Mouse (Mus musculus) CH12.LX (cell line): ENCODE results near the gene Atp6v0c. TPM values are rescaled to one million over a fixed set of nuclear protein-coding genes. Genes with fewer than 3 reads are reported as not detected.

ENCODE experiments used
- DNase-seq: peaks from one replicate; pipeline ENCODE4 v3.0.0-alpha.2; 2013; ENCODE audit errors: extremely low read depth
- H3K27ac ChIP-seq: 2 replicates; pipeline ENCODE4 v1.5.1; 2012; ENCODE audit warnings: low read depth, mild to moderate bottlenecking, control low read depth, moderate library complexity; ENCODE audit not compliant: insufficient read depth
- H3K27me3 ChIP-seq: replicated peaks from 2 replicates; pipeline ENCODE3; 2012; ENCODE audit warnings: inconsistent platforms
- H3K36me3 ChIP-seq, 2 experiments: replicated peaks in 1 of 2; 2 replicates each; pipeline versions ENCODE3 to v1.6.1; 2012; ENCODE audit warnings: inconsistent platforms in 1 of 2, low read length in 1 of 2, mild to moderate bottlenecking in 1 of 2, mixed read lengths in 1 of 2, moderate library complexity in 1 of 2; ENCODE audit not compliant: control insufficient read depth in 1 of 2, insufficient read depth in 1 of 2
- H3K4me1 ChIP-seq, 2 experiments: 2 replicates each; pipeline ENCODE4 v1.6.1; 2012; ENCODE audit warnings: inconsistent platforms in 1 of 2, moderate library complexity in 1 of 2; ENCODE audit not compliant: insufficient read depth in 2 of 2, control insufficient read depth in 1 of 2
- H3K4me2 ChIP-seq: 2 replicates; pipeline ENCODE4 v1.6.1; 2012; ENCODE audit warnings: low read depth, mild to moderate bottlenecking, control low read depth; ENCODE audit not compliant: poor library complexity, insufficient read depth, severe bottlenecking
- H3K4me3 ChIP-seq, 3 experiments: fragments of 150-350 bp in 1 of 3; sonication (generic) in 1 of 3; replicated peaks in 1 of 3; 2 replicates each; pipeline versions ENCODE3 to v1.5.1; 2011 to 2012; ENCODE audit warnings: low read depth in 2 of 3, low read length in 2 of 3, mild to moderate bottlenecking in 2 of 3, moderate library complexity in 2 of 3, control low read depth in 1 of 3, improper control_type of control experiment in 1 of 3, inconsistent platforms in 1 of 3, mixed read lengths in 1 of 3; ENCODE audit not compliant: poor library complexity in 1 of 3
- H3K79me2 ChIP-seq: replicated peaks from 2 replicates; pipeline ENCODE4 v1.6.1; 2012; ENCODE audit warnings: mild to moderate bottlenecking, moderate library complexity; ENCODE audit not compliant: control insufficient read depth, poor library complexity, insufficient read depth, severe bottlenecking; ENCODE audit errors: extremely low read depth
- H3K9ac ChIP-seq: 2 replicates; pipeline ENCODE4 v1.6.1; 2012; ENCODE audit warnings: low read depth, mild to moderate bottlenecking, control low read depth, moderate library complexity; ENCODE audit not compliant: insufficient read depth
- H3K9me3 ChIP-seq: replicated peaks from 2 replicates; pipeline ENCODE3; 2012; ENCODE audit warnings: low read length, inconsistent platforms, mixed read lengths
- BHLHE40 ChIP-seq: IDR thresholded peaks from 2 replicates; pipeline ENCODE4 v1.6.1; 2011; ENCODE audit warnings: mild to moderate bottlenecking, low read depth, low read length, improper control_type of control experiment
- CHD1 ChIP-seq: IDR thresholded peaks from 2 replicates; pipeline ENCODE4 v1.6.1; 2012; ENCODE audit warnings: low read depth, low read length, improper control_type of control experiment, inconsistent platforms
- CHD2 ChIP-seq: IDR thresholded peaks from 2 replicates; pipeline ENCODE4 v1.6.1; 2011; ENCODE audit warnings: low read length, improper control_type of control experiment
- CTCF ChIP-seq, 2 experiments: IDR thresholded peaks in 1 of 2; conservative IDR thresholded peaks in 1 of 2; 2 replicates each; pipeline ENCODE4 v1.5.1; 2011 to 2012; ENCODE audit warnings: low read depth in 2 of 2, low read length in 2 of 2, improper control_type of control experiment in 1 of 2, inconsistent platforms in 1 of 2, mild to moderate bottlenecking in 1 of 2, moderate library complexity in 1 of 2
- E2F4 ChIP-seq: IDR thresholded peaks from 2 replicates; pipeline ENCODE4 v1.6.1; 2011; ENCODE audit warnings: low read depth, low read length, improper control_type of control experiment; ENCODE audit not compliant: insufficient replicate concordance
- ELF1 ChIP-seq: IDR thresholded peaks from 2 replicates; pipeline ENCODE4 v1.6.1; 2014; ENCODE audit warnings: low read depth, mild to moderate bottlenecking, inconsistent platforms, low read length, improper control_type of control experiment
- EP300 ChIP-seq: IDR thresholded peaks from 2 replicates; pipeline ENCODE4 v1.6.1; 2011; ENCODE audit warnings: low read length, improper control_type of control experiment
- GABPA ChIP-seq: IDR thresholded peaks from 2 replicates; pipeline ENCODE4 v1.6.1; 2012; ENCODE audit warnings: low read depth, low read length, improper control_type of control experiment, inconsistent platforms; ENCODE audit not compliant: insufficient replicate concordance
- IRF4 ChIP-seq: IDR thresholded peaks from 2 replicates; pipeline ENCODE4 v1.6.1; 2014; ENCODE audit warnings: low read depth, mild to moderate bottlenecking, inconsistent platforms, low read length, improper control_type of control experiment
- JUND ChIP-seq: conservative IDR thresholded peaks from 2 replicates; pipeline ENCODE4 v1.6.1; 2011; ENCODE audit warnings: low read depth, low read length, improper control_type of control experiment
- KAT2A ChIP-seq: IDR thresholded peaks from 2 replicates; pipeline ENCODE4 v1.6.1; 2012; ENCODE audit warnings: low read length, improper control_type of control experiment, inconsistent platforms; ENCODE audit not compliant: insufficient replicate concordance
- MAFK ChIP-seq: IDR thresholded peaks from 2 replicates; pipeline ENCODE4 v1.6.1; 2011; ENCODE audit warnings: low read length, improper control_type of control experiment; ENCODE audit not compliant: insufficient replicate concordance
- MAX ChIP-seq: IDR thresholded peaks from 2 replicates; pipeline ENCODE4 v1.6.1; 2011; ENCODE audit warnings: low read length, improper control_type of control experiment
- MAZ ChIP-seq: IDR thresholded peaks from 2 replicates; pipeline ENCODE4 v1.6.1; 2012; ENCODE audit warnings: low read depth, mild to moderate bottlenecking, inconsistent platforms, low read length, improper control_type of control experiment, moderate library complexity
- MEF2A ChIP-seq: IDR thresholded peaks from 2 replicates; pipeline ENCODE4 v1.6.1; 2014; ENCODE audit warnings: low read depth, mild to moderate bottlenecking, inconsistent platforms, low read length, improper control_type of control experiment, borderline replicate concordance
- MXI1 ChIP-seq: IDR thresholded peaks from 2 replicates; pipeline ENCODE4 v1.6.1; 2011; ENCODE audit warnings: mild to moderate bottlenecking, low read depth, low read length, improper control_type of control experiment
- NRF1 ChIP-seq: IDR thresholded peaks from 2 replicates; pipeline ENCODE4 v1.6.1; 2014; ENCODE audit warnings: low read depth, mild to moderate bottlenecking, inconsistent platforms, low read length, improper control_type of control experiment, moderate library complexity
- POLR2A ChIP-seq: IDR thresholded peaks from 2 replicates; pipeline ENCODE4 v1.6.1; 2011; ENCODE audit warnings: low read depth, mild to moderate bottlenecking, improper control_type of control experiment, low read length
- RAD21 ChIP-seq: IDR thresholded peaks from 2 replicates; pipeline ENCODE4 v1.6.1; 2011; ENCODE audit warnings: low read depth, mild to moderate bottlenecking, low read length, improper control_type of control experiment, moderate library complexity
- SIN3A ChIP-seq: IDR thresholded peaks from 2 replicates; pipeline ENCODE4 v1.6.1; 2012; ENCODE audit warnings: low read length, improper control_type of control experiment, inconsistent platforms
- SMC3 ChIP-seq: IDR thresholded peaks from 2 replicates; pipeline ENCODE4 v1.6.1; 2011; ENCODE audit warnings: low read depth, low read length, improper control_type of control experiment
- TBP ChIP-seq: conservative IDR thresholded peaks from 2 replicates; pipeline ENCODE4 v1.6.1; 2011; ENCODE audit warnings: low read depth, low read length, improper control_type of control experiment
- UBTF ChIP-seq: IDR thresholded peaks from 2 replicates; pipeline ENCODE4 v1.6.1; 2012; ENCODE audit warnings: low read depth, mild to moderate bottlenecking, inconsistent platforms, low read length, improper control_type of control experiment, moderate library complexity
- USF1 ChIP-seq: IDR thresholded peaks from 2 replicates; pipeline ENCODE4 v1.6.1; 2014; ENCODE audit warnings: low read depth, mild to moderate bottlenecking, inconsistent platforms, low read length, improper control_type of control experiment
- ZC3H11A ChIP-seq: IDR thresholded peaks from 2 replicates; pipeline ENCODE4 v1.6.1; 2012; ENCODE audit warnings: low read depth, mild to moderate bottlenecking, inconsistent platforms, low read length, improper control_type of control experiment
- ZKSCAN1 ChIP-seq: IDR thresholded peaks from 2 replicates; pipeline ENCODE4 v1.6.1; 2012; ENCODE audit warnings: low read depth, inconsistent platforms, low read length, improper control_type of control experiment, borderline replicate concordance
- dilution Hi-C: fragments of 300-500 bp; cut with MboI; formaldehyde crosslinking; loops from 2 replicates; pipeline ENCODE4 v1.14.3; 2020; ENCODE audit warnings: low sequenced_read_pairs; ENCODE audit not compliant: extremely low pct_unique_long_range_greater_than_20kb, extremely low pct_ligation_motif_present
- in situ Hi-C: fragments of 300-500 bp; cut with MboI; formaldehyde crosslinking; loops from 3 replicates; pipeline ENCODE4 v1.14.3; 2019; ENCODE audit warnings: low sequenced_read_pairs, low pct_ligation_motif_present, low pct_unique_long_range_greater_than_20kb, mixed read lengths
- polyA plus RNA-seq: library from polyadenylated mRNA; unstranded; fragments of >175 nt; gene quantifications from 2 replicates; pipeline ENCODE4 v1.2.1, GENCODE M21; 2012; ENCODE audit warnings: low read depth; ENCODE audit not compliant: insufficient read length
- total RNA-seq, 2 experiments: library from RNA; depleted of rRNA; stranded (reverse); fragments of 300-350 nt in 1 of 2; fragments of >200 nt in 1 of 2; gene quantifications; 2 replicates each; pipeline ENCODE4 v1.2.3; 2012 to 2014

The Atp6v0c gene
- total and polyA plus RNA-seq, 3 experiments, result 49.1 to 407 (median 83.2) TPM

DNA sequence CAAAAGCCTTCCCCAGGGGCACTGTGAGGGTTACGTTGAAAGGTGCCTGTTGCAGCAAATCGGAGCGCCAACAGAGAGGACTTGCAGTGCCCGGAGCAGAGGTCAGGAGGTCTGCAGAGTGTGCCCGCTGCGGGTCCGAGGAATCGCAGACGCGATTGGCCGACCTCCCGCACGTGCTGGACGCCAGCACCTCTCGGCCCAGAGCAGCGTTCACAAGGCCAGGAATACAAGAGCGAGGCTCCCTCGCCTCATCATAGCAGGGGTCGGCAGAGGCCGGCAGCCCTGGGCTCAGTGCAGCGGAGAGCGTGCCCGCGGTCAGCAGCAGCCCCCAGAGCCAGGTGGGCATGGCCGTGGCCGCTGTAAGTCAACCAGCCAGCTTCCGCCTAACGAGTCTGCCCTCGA, 39.1 kb upstream of the Atp6v0c start:
- dilution Hi-C loops, result no loop called here
- DNase-seq, result no peak
- Histone ChIP-seq H3K27ac (no peak overlapping the region), H3K36me3 (peaks cover 0 to 8% of the 10 kb centered on the region in 2 experiments), H3K9me3 (no peaks in the 10 kb centered on the region), H3K27me3 (peaks cover 2% of the 10 kb centered on the region), H3K9ac (no peak overlapping the region), H3K4me3 (no peak overlapping the region), H3K4me2 (no peak overlapping the region), H3K4me1 (peaks cover 13 to 22% of the 10 kb centered on the region in 2 experiments), H3K79me2 (no peaks in the 10 kb centered on the region)
- in situ Hi-C loops, result no loop called here
- no peak for TF ChIP-seq SIN3A
- TF ChIP-seq TBP, result no peak
- no peak for TF ChIP-seq CHD1
- no peak for TF ChIP-seq CHD2
- no peak for TF ChIP-seq ELF1
- TF ChIP-seq JUND, result no peak
- no peak for TF ChIP-seq CTCF (conservative IDR thresholded peaks at IDR 0.05 in 1 of 2, IDR thresholded peaks at IDR 0.05 in 1 of 2; ENCODE audit: low read depth in 2 of 2, low read length in 2 of 2)
- no peak for TF ChIP-seq MEF2A
- TF ChIP-seq MXI1, result no peak
- TF ChIP-seq POLR2A, result no peak
- no peak for TF ChIP-seq IRF4
- no peak for TF ChIP-seq RAD21
- TF ChIP-seq KAT2A, result no peak
- no peak for TF ChIP-seq MAFK
- TF ChIP-seq USF1, result no peak

DNA sequence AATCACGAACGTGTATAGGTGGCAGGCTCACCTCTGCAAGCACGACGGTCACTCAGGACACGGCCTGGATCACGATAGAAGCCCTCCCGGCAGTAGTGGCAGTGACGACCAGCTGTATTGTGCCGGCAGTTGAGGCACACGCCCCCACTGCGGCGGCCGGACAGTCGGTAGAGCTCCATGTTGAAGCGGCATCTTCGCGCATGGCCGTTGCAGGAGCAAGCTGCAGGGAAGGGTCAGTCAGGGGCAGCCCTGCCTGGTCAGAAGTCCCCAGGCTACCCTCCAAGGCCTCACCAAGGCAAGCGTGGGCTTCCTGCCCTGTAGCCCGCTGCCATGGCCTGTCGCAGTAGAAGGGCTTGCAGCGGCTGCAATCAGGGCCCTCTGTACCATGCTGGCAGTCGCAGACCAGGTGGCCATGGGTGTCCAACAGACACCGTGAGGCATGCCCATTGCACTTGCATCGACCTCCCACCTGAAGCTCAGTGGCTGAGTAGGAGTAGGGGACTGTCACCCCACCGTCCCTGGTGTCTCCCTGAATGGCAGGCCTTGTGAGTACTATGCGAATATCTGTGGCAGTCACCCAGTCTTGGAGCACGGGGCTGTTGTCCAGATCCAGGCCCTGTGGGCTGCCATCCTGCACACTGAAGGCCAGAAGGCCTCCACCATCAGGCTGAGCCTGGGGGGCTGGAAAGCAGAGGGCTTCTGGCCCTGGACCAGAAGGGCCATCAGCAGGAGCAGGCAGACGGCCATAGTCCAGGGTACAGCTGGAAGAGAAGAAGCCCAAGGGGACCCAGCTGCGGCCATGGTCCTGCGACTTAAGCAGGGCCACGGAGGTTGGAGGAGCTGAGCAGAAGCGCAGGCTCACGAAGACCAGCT, 38.5 kb upstream of the Atp6v0c start:
- no peak for TF ChIP-seq SMC3
- no peak for TF ChIP-seq ZKSCAN1
- no peak for TF ChIP-seq JUND
- TF ChIP-seq BHLHE40, result no peak
- no peak for TF ChIP-seq CTCF (conservative IDR thresholded peaks at IDR 0.05 in 1 of 2, IDR thresholded peaks at IDR 0.05 in 1 of 2; ENCODE audit: low read depth in 2 of 2, low read length in 2 of 2)
- TF ChIP-seq UBTF, result no peak
- TF ChIP-seq MXI1, result no peak
- no peak for TF ChIP-seq ZC3H11A
- TF ChIP-seq NRF1, result no peak
- no peak for TF ChIP-seq MAFK
- TF ChIP-seq MAZ, result no peak
- TF ChIP-seq MAX, result no peak
- TF ChIP-seq EP300, result no peak
- TF ChIP-seq E2F4, result no peak
- no peak for TF ChIP-seq GABPA
- no peak for TF ChIP-seq ELF1
- dilution Hi-C loops, result no loop called here
- Histone ChIP-seq H3K9ac (no peak overlapping the region), H3K9me3 (no peaks in the 10 kb centered on the region), H3K27me3 (peaks cover 2% of the 10 kb centered on the region), H3K27ac (no peak overlapping the region), H3K4me1 (peaks cover 13 to 27% of the 10 kb centered on the region in 2 experiments), H3K79me2 (no peaks in the 10 kb centered on the region), H3K36me3 (peaks cover 0 to 8% of the 10 kb centered on the region in 2 experiments), H3K4me3 (no peak overlapping the region), H3K4me2 (no peak overlapping the region)
- DNase-seq, result no peak
- in situ Hi-C loops, result no loop called here
